Mouse (Mus musculus) embryonic facial prominence, embryonic 10.5 days (tissue): ENCODE data around the gene Arel1. TPM values are rescaled to one million over a fixed set of nuclear protein-coding genes. Genes with fewer than 3 reads are reported as not detected.

Experiments
- DNase-seq: peaks from one replicate; pipeline ENCODE4 v3.0.0-alpha.2; 2017; ENCODE audit warnings: low spot score
- H3K27ac ChIP-seq: fragments of 300-500 bp; sonication (generic); replicated peaks from 2 replicates; pipeline ENCODE4 v1.5.1; 2016; ENCODE audit warnings: mild to moderate bottlenecking
- H3K27me3 ChIP-seq: fragments of 300-500 bp; sonication (generic); replicated peaks from 2 replicates; pipeline ENCODE4 v1.6.1; 2016; ENCODE audit warnings: low read depth, mild to moderate bottlenecking; ENCODE audit not compliant: poor library complexity, severe bottlenecking
- H3K36me3 ChIP-seq: fragments of 300-500 bp; sonication (generic); replicated peaks from 2 replicates; pipeline ENCODE4 v1.6.1; 2016; ENCODE audit warnings: mild to moderate bottlenecking, moderate library complexity
- H3K4me1 ChIP-seq: fragments of 300-500 bp; sonication (generic); 2 replicates; pipeline ENCODE4 v1.6.1; 2016
- H3K4me3 ChIP-seq: fragments of 300-500 bp; sonication (generic); 2 replicates; pipeline ENCODE4 v1.5.1; 2016; ENCODE audit warnings: mild to moderate bottlenecking, moderate library complexity
- H3K9me3 ChIP-seq: fragments of 300-500 bp; sonication (generic); 2 replicates; pipeline ENCODE4 v1.6.1; 2016; ENCODE audit warnings: mild to moderate bottlenecking
- WGBS: fragments of 180-500 bp; shearing (Covaris S2); methylation state at CpG from one replicate; pipeline ENCODE4 v1.1.7; 2016; 5-methylcytosine and 5-hydroxymethylcytosine counted together
- polyA plus RNA-seq: library from polyadenylated mRNA; unstranded; fragments of >200 nt; fragmentation: Nextera tagmentation; extraction: Ambion mirVana; gene quantifications from 2 replicates; pipeline ENCODE4 v1.2.1, GENCODE M21; 2016

Arel1 gene
- polyA plus RNA-seq, 1 experiment from 2014 or later, result 16.8 TPM

DNA sequence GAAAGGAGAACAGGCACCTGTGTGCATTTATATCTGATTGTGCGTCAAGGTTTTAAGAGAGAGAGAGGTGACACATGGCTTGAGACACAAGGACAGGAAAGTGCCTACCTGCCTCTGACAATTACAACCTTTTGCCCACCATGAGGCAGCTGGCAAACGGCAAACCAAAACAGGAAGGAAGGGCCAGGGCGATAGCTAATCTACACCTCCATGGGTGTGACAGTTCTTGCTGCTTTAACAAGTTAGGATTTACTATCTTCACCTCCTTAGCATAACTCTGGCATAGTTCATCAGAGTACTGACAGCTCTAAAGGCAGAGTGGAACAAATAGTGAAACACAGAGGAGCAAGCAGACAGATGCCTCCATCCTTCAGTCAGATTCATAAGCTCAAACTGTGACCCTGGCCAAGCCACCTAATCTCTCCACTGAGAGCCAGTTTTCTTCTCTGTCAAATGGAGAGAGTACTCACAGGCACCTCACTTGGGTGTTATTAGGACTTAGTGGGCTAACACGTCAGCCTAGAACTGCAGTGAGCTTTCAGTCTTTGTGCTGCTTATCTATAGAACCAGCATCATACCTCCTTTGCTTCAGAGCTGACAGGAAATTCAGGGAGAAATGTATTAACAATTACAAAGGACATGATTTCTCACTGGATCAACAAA lies 26.4 kb downstream of the Arel1 start:
- no peaks in the 10 kb centered on the region for H3K4me1 ChIP-seq
- no peak for DNase-seq
- no peaks in the 10 kb centered on the region for H3K27me3 ChIP-seq
- H3K36me3 ChIP-seq, result peaks cover 90% of the 10 kb centered on the region
- no peak overlapping the region for H3K27ac ChIP-seq
- WGBS, result 88% methylated on average over 4 of the region's 4 CpGs
- no peak overlapping the region for H3K4me3 ChIP-seq
- H3K9me3 ChIP-seq, result no peaks in the 10 kb centered on the region

DNA sequence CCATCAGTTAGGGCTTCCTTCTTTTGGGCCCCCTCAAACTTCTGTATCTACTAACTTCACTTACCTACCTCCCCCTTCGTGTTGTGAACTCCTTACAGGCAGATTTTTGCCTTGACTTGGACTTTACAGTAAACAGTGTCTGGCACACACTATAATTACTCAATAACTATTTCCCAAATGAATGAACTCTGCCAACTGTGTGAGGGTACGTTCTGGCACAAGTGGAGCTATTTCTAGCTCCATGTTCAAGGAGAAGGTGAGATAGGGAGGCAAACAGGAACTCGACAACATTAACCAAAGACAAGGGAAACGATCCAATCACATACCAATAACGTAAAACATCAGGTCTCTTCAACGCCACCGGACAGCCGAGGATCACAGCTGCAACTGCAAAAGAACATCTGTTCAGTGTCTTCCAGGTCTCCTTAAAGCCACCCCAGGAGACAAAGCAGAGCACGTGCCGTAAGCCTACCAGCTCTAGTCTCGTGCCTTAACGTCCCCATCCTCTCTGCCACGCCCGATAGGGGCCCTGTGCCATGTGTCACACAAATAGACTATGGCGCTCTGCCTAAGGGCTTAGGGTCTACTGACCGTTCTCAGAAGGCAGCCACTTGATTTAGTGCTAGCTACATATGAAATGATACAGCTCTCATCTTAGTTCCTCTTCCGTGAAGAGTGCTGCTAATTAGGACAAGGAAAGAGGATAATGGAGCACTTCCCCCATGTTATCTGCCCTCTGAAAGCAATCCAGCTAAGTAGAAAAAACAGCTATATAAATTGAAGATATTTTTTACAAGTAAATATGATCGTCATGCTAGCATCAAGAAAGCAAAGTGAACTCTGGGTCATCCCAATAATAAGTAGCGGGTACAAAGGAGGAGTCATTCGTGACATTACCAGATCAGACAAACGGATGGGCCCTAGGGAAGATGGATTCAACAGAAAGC lies 27.4 kb downstream of the Arel1 start:
- WGBS, result 91% methylated on average over 21 of the region's 21 CpGs
- H3K27me3 ChIP-seq, result no peaks in the 10 kb centered on the region
- DNase-seq, result no peak
- no peaks in the 10 kb centered on the region for H3K9me3 ChIP-seq
- no peaks in the 10 kb centered on the region for H3K4me1 ChIP-seq
- H3K36me3 ChIP-seq, result peaks cover 90% of the 10 kb centered on the region
- H3K4me3 ChIP-seq, result no peak overlapping the region
- no peak overlapping the region for H3K27ac ChIP-seq

DNA sequence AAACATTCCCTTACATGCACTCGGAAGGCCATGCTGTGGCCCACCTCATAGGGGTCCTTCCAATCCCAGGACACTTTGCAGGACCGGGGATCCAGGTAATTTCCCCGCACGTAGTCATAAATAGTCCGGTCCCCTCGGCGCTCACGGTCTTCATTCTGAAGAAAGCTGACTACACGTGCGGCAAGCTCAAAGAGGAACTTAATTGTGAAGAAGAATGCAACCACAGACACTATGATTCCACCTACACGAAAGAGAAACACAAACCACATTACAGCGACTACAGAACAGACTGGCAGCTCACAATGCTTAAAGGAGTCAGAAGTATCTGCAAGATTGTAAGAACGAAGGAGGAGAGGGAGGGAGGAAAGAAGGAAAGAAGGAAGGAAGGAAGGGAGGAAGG lies 29.0 kb downstream of the Arel1 start:
- WGBS, result 94% methylated on average over 13 of the region's 13 CpGs
- H3K9me3 ChIP-seq, result no peaks in the 10 kb centered on the region
- no peaks in the 10 kb centered on the region for H3K27me3 ChIP-seq
- H3K4me1 ChIP-seq, result no peaks in the 10 kb centered on the region
- H3K4me3 ChIP-seq, result no peak overlapping the region
- DNase-seq, result no peak
- H3K27ac ChIP-seq, result no peak overlapping the region
- H3K36me3 ChIP-seq, result peaks cover 81% of the 10 kb centered on the region

DNA sequence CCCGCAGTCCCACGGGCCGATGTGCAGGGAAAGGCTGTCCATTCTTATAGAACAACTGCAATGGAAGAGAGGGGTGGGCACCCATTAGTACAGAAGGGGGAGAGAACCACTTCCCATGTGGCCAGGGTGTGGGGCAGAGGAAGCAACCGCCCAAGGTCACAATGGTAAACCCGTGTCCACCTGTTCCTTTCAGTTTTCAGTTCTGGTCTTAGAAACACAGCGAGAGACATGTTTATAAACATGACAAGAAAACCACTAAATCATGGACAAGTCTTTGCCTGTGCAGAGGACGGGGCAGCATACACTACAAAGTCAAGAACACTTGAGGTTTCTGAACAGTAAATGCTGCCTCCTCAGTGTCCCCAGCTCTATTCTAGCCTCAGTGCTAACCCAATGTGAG lies 30.4 kb downstream of the Arel1 start:
- Histone ChIP-seq H3K36me3 (peaks cover 75% of the 10 kb centered on the region), H3K4me1 (no peaks in the 10 kb centered on the region), H3K4me3 (no peak overlapping the region), H3K27ac (no peak overlapping the region), H3K27me3 (no peaks in the 10 kb centered on the region), H3K9me3 (no peaks in the 10 kb centered on the region)
- no peak for DNase-seq
- 94% methylated on average over 7 of the region's 7 CpGs for WGBS

DNA sequence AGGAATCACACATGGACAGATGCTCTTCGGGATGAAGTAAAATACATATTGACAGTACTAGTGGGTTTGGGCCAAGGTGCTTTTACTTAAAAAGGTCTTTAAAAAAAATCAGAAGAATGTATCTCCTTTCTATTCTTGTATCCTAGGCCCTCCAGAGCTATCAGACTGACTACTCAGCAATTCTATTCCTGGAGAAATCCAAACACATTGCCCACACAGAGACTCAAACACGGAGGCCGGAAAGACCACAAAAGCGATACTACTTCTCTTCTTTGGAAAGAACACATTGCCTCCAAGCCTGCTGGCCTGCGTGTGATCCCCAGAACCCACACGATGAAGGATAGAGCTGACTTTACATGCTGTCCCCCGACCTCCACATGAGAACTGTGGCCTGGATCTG lies 31.6 kb downstream of the Arel1 start:
- no peak for DNase-seq
- Histone ChIP-seq H3K4me1 (no peaks in the 10 kb centered on the region), H3K9me3 (no peaks in the 10 kb centered on the region), H3K36me3 (peaks cover 76% of the 10 kb centered on the region), H3K27ac (no peak overlapping the region), H3K27me3 (no peaks in the 10 kb centered on the region), H3K4me3 (no peak overlapping the region)
- WGBS, result 93% methylated on average over 7 of the region's 7 CpGs

DNA sequence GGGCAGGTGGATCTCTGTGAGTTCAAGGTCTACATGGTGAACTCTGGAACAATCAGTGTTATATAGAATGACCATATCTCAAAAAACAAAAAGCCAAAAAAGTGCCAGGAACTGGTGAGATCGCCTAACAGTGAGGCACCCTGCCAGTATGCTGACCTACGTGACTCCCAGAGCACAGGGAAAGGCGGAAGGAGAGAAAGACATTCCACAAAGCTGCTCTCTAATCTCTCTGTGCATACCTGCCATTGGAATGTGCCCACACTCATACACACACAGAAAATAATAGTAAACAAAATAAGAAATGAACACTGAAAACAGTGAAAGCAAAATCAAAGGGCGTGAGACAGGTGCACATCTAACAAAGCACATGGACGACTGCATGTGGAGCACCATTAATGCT lies 35.4 kb downstream of the Arel1 start:
- Histone ChIP-seq H3K9me3 (no peaks in the 10 kb centered on the region), H3K27ac (no peak overlapping the region), H3K4me3 (no peak overlapping the region), H3K4me1 (no peaks in the 10 kb centered on the region), H3K36me3 (peaks cover 80% of the 10 kb centered on the region), H3K27me3 (no peaks in the 10 kb centered on the region)
- 89% methylated on average over 5 of the region's 5 CpGs for WGBS
- no peak for DNase-seq

DNA sequence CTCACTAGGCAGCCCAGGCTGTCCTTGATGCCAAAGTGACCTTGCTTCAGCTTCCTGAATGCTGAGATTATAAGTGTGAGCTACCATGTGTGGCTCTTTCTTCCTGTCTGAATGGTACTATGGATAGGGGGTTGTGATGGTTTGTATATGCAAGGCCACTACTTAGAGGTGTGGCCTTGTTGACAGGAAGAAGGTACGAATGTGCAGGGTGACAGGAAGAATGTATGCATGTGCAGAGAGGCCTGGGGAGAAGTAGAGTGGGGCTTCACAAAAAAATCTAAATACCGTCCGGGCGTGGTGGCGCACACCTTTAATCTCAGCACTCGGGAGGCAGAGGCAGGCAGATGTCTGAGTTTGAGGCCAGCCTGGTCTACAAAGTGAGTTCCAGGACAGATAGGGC lies 38.5 kb downstream of the Arel1 start:
- no peak for DNase-seq
- Histone ChIP-seq H3K4me3 (no peak overlapping the region), H3K9me3 (no peaks in the 10 kb centered on the region), H3K4me1 (no peaks in the 10 kb centered on the region), H3K27me3 (no peaks in the 10 kb centered on the region), H3K36me3 (peaks cover 86% of the 10 kb centered on the region), H3K27ac (no peak overlapping the region)
- 97% methylated on average over 6 of the region's 6 CpGs for WGBS

DNA sequence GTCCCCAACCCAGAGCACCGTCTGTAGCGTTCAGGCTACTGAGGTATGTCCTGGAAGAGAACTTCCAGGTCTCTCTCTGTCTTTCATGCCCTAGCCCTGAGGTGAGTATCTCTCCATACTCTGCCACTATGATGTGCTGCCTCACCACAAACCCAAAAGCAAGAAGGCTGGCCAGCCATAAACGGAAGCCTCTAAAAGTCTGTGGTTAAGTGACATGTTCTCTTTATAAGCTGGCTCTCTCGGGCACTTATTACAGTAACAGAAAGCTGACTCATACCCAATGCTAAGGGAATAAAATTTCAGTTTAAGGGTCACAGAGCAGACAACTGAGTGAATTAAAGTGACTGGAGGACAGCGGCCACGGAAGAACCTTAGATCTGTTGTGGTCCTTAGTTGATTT lies 44.2 kb downstream of the Arel1 start:
- Histone ChIP-seq H3K4me1 (no peaks in the 10 kb centered on the region), H3K27ac (no peak overlapping the region), H3K27me3 (no peaks in the 10 kb centered on the region), H3K4me3 (no peak overlapping the region), H3K9me3 (no peaks in the 10 kb centered on the region), H3K36me3 (peaks cover 97% of the 10 kb centered on the region)
- no peak for DNase-seq
- WGBS, result 94% methylated on average over 6 of the region's 6 CpGs

DNA sequence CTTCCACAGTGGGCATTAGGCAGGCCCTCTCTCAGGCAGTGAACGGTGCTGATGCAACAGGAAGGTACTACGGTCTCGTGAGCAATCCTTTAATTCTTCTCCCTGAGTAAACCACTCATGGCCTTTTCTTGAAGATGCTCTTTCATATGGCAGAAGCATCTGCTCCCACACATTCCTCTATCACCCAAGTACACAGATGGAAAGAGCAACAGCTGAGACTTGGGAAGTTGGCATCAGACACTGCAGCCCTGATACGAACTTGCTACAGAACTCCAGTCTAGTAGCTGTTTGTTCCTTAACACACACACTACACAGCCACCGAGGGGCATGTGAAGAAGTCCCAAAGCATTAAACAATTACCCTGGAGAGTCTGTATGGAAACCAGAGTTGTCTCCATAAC lies 46.4 kb downstream of the Arel1 start:
- no peak for DNase-seq
- no peak overlapping the region for H3K4me3 ChIP-seq
- H3K36me3 ChIP-seq, result peaks cover 97% of the 10 kb centered on the region

DNA sequence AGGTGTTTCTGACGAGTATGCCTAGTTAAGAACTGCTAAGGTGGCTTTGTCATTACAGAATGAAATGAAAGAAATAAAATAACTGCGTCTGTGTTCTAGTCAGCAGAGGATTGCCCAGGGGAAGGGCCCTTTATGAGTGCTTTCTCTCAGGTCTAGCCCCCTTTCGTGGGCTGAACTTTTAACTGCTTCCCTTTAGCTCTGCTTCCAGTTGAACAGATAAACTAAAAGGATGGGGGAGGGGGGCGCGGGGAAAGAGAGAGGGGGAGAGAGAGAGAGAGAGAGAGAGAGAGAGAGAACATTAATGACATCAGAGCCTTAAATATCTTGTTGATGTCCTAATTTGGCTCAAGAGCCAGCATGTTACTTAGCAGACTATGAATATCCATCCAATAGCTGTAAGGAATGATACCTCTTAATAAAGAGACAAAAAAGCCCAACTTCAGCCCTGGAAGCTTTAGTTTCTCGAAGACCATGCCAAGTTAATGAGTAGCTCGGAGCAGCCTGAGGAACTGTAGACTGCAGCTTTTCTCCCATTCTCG lies 48.8 kb downstream of the Arel1 start:
- H3K9me3 ChIP-seq, result no peaks in the 10 kb centered on the region
- peaks cover 90% of the 10 kb centered on the region for H3K36me3 ChIP-seq
- H3K27me3 ChIP-seq, result no peaks in the 10 kb centered on the region
- no peaks in the 10 kb centered on the region for H3K4me1 ChIP-seq
- H3K27ac ChIP-seq, result no peak overlapping the region
- DNase-seq, result no peak
- WGBS, result 82% methylated on average over 8 of the region's 8 CpGs
- no peak overlapping the region for H3K4me3 ChIP-seq

More for the DNA sequence above, 46.4 kb downstream of the Arel1 start:
- no peaks in the 10 kb centered on the region for H3K27me3 ChIP-seq
- H3K9me3 ChIP-seq, result no peaks in the 10 kb centered on the region
- no peak overlapping the region for H3K27ac ChIP-seq
- WGBS, result 94% methylated on average over 5 of the region's 5 CpGs
- no peaks in the 10 kb centered on the region for H3K4me1 ChIP-seq

DNA sequence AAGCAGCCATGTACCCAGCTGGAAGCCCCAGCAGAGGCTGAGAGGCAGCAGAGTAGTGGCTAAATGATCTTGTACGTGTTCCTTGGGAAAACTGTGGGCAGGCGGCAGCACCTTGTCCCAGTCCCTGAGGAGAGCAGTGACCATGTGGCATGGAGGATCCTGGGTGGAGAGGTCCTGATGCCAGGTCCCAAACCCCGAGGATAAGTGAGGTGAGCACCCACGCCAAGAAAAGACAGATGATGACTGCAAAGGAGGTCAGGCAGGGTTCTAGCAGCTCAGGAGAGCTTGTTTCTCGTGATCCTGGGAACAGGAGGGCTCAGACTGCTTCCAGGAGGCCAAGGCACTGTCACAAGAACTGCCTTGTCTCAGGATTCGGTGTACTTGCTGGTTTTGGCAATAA lies 51.9 kb downstream of the Arel1 start:
- WGBS, result 86% methylated on average over 6 of the region's 6 CpGs

DNA sequence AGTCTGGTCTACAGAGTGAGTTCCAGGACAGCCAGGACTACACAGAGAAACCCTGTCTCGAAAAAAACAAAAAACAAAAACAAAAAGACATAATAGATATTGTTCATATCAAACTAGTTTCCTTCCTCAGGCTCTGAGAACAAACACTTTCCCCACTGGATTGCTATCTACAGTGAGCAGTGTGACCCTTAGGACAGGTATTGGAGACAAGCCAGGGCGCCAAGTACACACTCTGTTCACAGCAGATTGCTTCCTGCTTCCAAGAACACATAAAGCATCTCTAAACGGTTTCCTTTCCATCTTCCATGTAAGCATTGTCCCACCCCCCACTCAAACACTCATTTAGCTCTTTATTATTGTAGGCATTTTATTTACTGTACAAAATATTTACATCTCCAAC lies 52.9 kb downstream of the Arel1 start:
- Histone ChIP-seq H3K27ac (no peak overlapping the region), H3K36me3 (peaks cover 51% of the 10 kb centered on the region), H3K4me3 (no peak overlapping the region), H3K9me3 (no peaks in the 10 kb centered on the region), H3K27me3 (no peaks in the 10 kb centered on the region), H3K4me1 (peaks cover 16% of the 10 kb centered on the region)
- 83% methylated on average over 3 of the region's 3 CpGs for WGBS
- no peak for DNase-seq

More for the DNA sequence above, 51.9 kb downstream of the Arel1 start:
- DNase-seq, result no peak
- Histone ChIP-seq H3K9me3 (no peaks in the 10 kb centered on the region), H3K36me3 (peaks cover 61% of the 10 kb centered on the region), H3K27me3 (no peaks in the 10 kb centered on the region), H3K27ac (no peak overlapping the region), H3K4me1 (peaks cover 9% of the 10 kb centered on the region), H3K4me3 (no peak overlapping the region)

DNA sequence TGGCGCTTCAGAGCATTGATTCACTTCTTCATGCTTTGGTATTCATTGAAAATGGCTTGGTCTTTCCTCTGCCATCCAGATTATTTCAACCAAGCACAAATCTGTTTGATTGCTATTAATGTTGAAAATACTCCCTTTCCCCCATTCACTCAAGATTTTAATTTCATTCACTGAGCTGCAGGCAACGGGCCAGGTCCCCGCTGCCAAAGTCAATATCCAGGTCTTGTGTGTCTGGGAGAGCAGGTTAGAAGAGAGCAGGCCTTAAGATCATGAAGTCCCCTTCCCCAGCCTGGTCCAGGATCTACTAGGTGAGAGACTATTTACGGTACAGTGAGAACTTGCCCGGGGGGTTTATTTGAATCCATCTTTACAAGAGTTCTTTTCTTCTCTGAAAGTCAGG lies 55.7 kb downstream of the Arel1 start:
- no peak overlapping the region for H3K27ac ChIP-seq
- DNase-seq, result no peak
- 92% methylated on average over 5 of the region's 5 CpGs for WGBS
- no peaks in the 10 kb centered on the region for H3K27me3 ChIP-seq
- H3K36me3 ChIP-seq, result peaks cover 24% of the 10 kb centered on the region
- no peaks in the 10 kb centered on the region for H3K9me3 ChIP-seq
- no peak overlapping the region for H3K4me3 ChIP-seq
- H3K4me1 ChIP-seq, result peaks cover 18% of the 10 kb centered on the region
